Mouse (Mus musculus) CH12.LX (cell line): ENCODE measurements around the gene Zfp663.

ENCODE experiments used
- CHD1 ChIP-seq: IDR thresholded peaks from 2 replicates; pipeline ENCODE4 v1.6.1; 2012; ENCODE audit warnings: low read depth, low read length, improper control_type of control experiment, inconsistent platforms
- CTCF ChIP-seq, 2 experiments: IDR thresholded peaks in 1 of 2; conservative IDR thresholded peaks in 1 of 2; 2 replicates each; pipeline ENCODE4 v1.5.1; 2011 to 2012; ENCODE audit warnings: low read depth in 2 of 2, low read length in 2 of 2, improper control_type of control experiment in 1 of 2, inconsistent platforms in 1 of 2, mild to moderate bottlenecking in 1 of 2, moderate library complexity in 1 of 2
- EP300 ChIP-seq: IDR thresholded peaks from 2 replicates; pipeline ENCODE4 v1.6.1; 2011; ENCODE audit warnings: low read length, improper control_type of control experiment
- HCFC1 ChIP-seq: IDR thresholded peaks from 2 replicates; pipeline ENCODE4 v1.6.1; 2012; ENCODE audit warnings: low read depth, mild to moderate bottlenecking, inconsistent platforms, low read length, improper control_type of control experiment
- IRF4 ChIP-seq: IDR thresholded peaks from 2 replicates; pipeline ENCODE4 v1.6.1; 2014; ENCODE audit warnings: low read depth, mild to moderate bottlenecking, inconsistent platforms, low read length, improper control_type of control experiment
- KAT2A ChIP-seq: IDR thresholded peaks from 2 replicates; pipeline ENCODE4 v1.6.1; 2012; ENCODE audit warnings: low read length, improper control_type of control experiment, inconsistent platforms; ENCODE audit not compliant: insufficient replicate concordance
- POLR2A ChIP-seq: IDR thresholded peaks from 2 replicates; pipeline ENCODE4 v1.6.1; 2011; ENCODE audit warnings: low read depth, mild to moderate bottlenecking, improper control_type of control experiment, low read length
- POLR2AphosphoS2 ChIP-seq: IDR thresholded peaks from 2 replicates; pipeline ENCODE4 v1.6.1; 2011; ENCODE audit warnings: low read depth, low read length, improper control_type of control experiment
- TCF12 ChIP-seq: IDR thresholded peaks from 2 replicates; pipeline ENCODE4 v1.6.1; 2014; ENCODE audit warnings: low read depth, mild to moderate bottlenecking, inconsistent platforms, low read length, improper control_type of control experiment
- USF1 ChIP-seq: IDR thresholded peaks from 2 replicates; pipeline ENCODE4 v1.6.1; 2014; ENCODE audit warnings: low read depth, mild to moderate bottlenecking, inconsistent platforms, low read length, improper control_type of control experiment
- ZNF384 ChIP-seq: IDR thresholded peaks from 2 replicates; pipeline ENCODE4 v1.6.1; 2012; ENCODE audit warnings: low read depth, low read length, improper control_type of control experiment, inconsistent platforms

- TF ChIP-seq HCFC1 (no peak), ZNF384 (no peak), KAT2A (no peak), POLR2AphosphoS2 (no peak), EP300 (no peak), CTCF (conservative IDR thresholded peaks at IDR 0.05 in 1 of 2, IDR thresholded peaks at IDR 0.05 in 1 of 2; ENCODE audit: low read depth in 2 of 2, low read length in 2 of 2) (no peak), CHD1 (no peak), POLR2A (no peak), USF1 (no peak), TCF12 (no peak), IRF4 (no peak)
Observed at GRCm38 (mm10) chr2:165414321-165414720, 45.8 kb upstream of the Zfp663 start.
